17 mouse cellular contexts compared by ENCODE assay signal in genomic region chr5:85896452-85896851, GRCm38 (mm10).
DNase-seq lines count a peak whose midpoint lies in the region; ATAC-seq lines count a peak whose summit lies in the region.
"Had no signal": no experiment of that assay in that cellular context is flagged by ENCODE, and none has a peak within 500 bp of the region (broad histone marks: within the 10 kb centered on the region; RNA-seq: fewer than 3 reads in every experiment).

No protein-coding gene starts in this region.

- ATAC-seq in hindbrain, embryonic 16.5 days, result peak; percentile 20; the same call in 1 of the 2 replicates
- ATAC-seq in lung, embryonic 15.5 days (ENCODE audit: borderline replicate concordance, extremely low read depth, low FRiP score, low TSS enrichment), result peak; percentile 27; the same call in 1 of the 2 replicates

- H3K4me3 ChIP-seq in hindbrain, embryonic 16.5 days (ENCODE audit: low read length), result no peak overlapping the region
- no peak overlapping the region for H3K4me3 ChIP-seq in hindbrain, embryonic 10.5 days
- no peak overlapping the region for H3K4me3 ChIP-seq in lung, embryonic 15.5 days
- H3K4me3 ChIP-seq: forebrain, embryonic 12.5 days; heart, embryonic 10.5 days; myocyte; neural tube, embryonic 15.5 days had no signal

- peak; percentile 24 to 66 for DNase-seq in cerebellum, postnatal 14 days
- DNase-seq in cerebellum, adult 18-20 months, result no peak
- DNase-seq in hindbrain, embryonic 10.5 days (ENCODE audit: low spot score), result no peak
- no peak for DNase-seq in lung, postnatal 14 days
- peak; percentile 6 for DNase-seq in telencephalon, adult 2 months (ENCODE audit: low read depth, low spot score)
- DNase-seq: embryo, embryonic 11 days; kidney, adult 8-10 months; kidney, postnatal 14 days; lung, postnatal 10 days; midbrain, embryonic 14.5 days had no signal

- H3K4me1 ChIP-seq in hindbrain, embryonic 16.5 days (ENCODE audit: control insufficient read depth, insufficient read depth, low read depth, low read length), result no peaks in the 10 kb centered on the region
- no peaks in the 10 kb centered on the region for H3K4me1 ChIP-seq in hindbrain, embryonic 10.5 days (replicated peaks)
- no peaks in the 10 kb centered on the region for H3K4me1 ChIP-seq in lung, embryonic 15.5 days
- H3K4me1 ChIP-seq: forebrain, embryonic 12.5 days; heart, embryonic 10.5 days; neural tube, embryonic 15.5 days had no signal

- no peak overlapping the region for H3K4me2 ChIP-seq in hindbrain, embryonic 16.5 days (ENCODE audit: low read length)
- H3K4me2 ChIP-seq in lung, embryonic 15.5 days, result no peak overlapping the region
- H3K4me2 ChIP-seq: forebrain, embryonic 12.5 days; neural tube, embryonic 15.5 days had no signal

- H3K27ac ChIP-seq in hindbrain, embryonic 16.5 days (ENCODE audit: low read depth, low read length), result no peak overlapping the region
- no peak overlapping the region for H3K27ac ChIP-seq in hindbrain, embryonic 10.5 days
- no peak overlapping the region for H3K27ac ChIP-seq in lung, embryonic 15.5 days
- H3K27ac ChIP-seq: forebrain, embryonic 12.5 days; heart, embryonic 10.5 days; liver, embryonic 14.5 days; neural tube, embryonic 15.5 days had no signal

- H3K9ac ChIP-seq in hindbrain, embryonic 16.5 days (ENCODE audit: low read depth, low read length), result no peak overlapping the region
- H3K9ac ChIP-seq in lung, embryonic 15.5 days, result no peak overlapping the region
- H3K9ac ChIP-seq: forebrain, embryonic 12.5 days; liver, embryonic 14.5 days; neural tube, embryonic 15.5 days had no signal

- H3K27me3 ChIP-seq in hindbrain, embryonic 16.5 days (replicated peaks; ENCODE audit: control insufficient read depth, insufficient read depth, low read length), result no peaks in the 10 kb centered on the region
- H3K27me3 ChIP-seq in hindbrain, embryonic 10.5 days (ENCODE audit: insufficient read depth, poor library complexity, severe bottlenecking), result no peaks in the 10 kb centered on the region
- H3K27me3 ChIP-seq in lung, embryonic 15.5 days, result no peaks in the 10 kb centered on the region
- H3K27me3 ChIP-seq: forebrain, embryonic 12.5 days; neural tube, embryonic 15.5 days had no signal

- 78% methylated on average over 6 of the region's 6 CpGs for WGBS in hindbrain, embryonic 16.5 days
- WGBS in hindbrain, embryonic 10.5 days, result 85% methylated on average over 6 of the region's 6 CpGs
- WGBS in lung, embryonic 15.5 days, result 46% methylated on average over 6 of the region's 6 CpGs

- H3K36me3 ChIP-seq in hindbrain, embryonic 16.5 days (ENCODE audit: control insufficient read depth, insufficient read depth, low read length), result no peaks in the 10 kb centered on the region
- no peaks in the 10 kb centered on the region for H3K36me3 ChIP-seq in hindbrain, embryonic 10.5 days
- H3K36me3 ChIP-seq in lung, embryonic 15.5 days, result no peaks in the 10 kb centered on the region
- H3K36me3 ChIP-seq: forebrain, embryonic 12.5 days; heart, embryonic 10.5 days; neural tube, embryonic 15.5 days had no signal

- H3K9me3 ChIP-seq in hindbrain, embryonic 16.5 days (ENCODE audit: control insufficient read depth, low read length), result no peaks in the 10 kb centered on the region
- H3K9me3 ChIP-seq in hindbrain, embryonic 10.5 days, result no peaks in the 10 kb centered on the region
- H3K9me3 ChIP-seq in lung, embryonic 15.5 days, result no peaks in the 10 kb centered on the region
- H3K9me3 ChIP-seq: forebrain, embryonic 12.5 days; heart, embryonic 10.5 days; neural tube, embryonic 15.5 days had no signal

Comparison
In these comparisons a context has a peak if more than half of its experiments do, and no peak if none do; other contexts are left out.
1. DNase-seq: peak in cerebellum, postnatal 14 days (2 of 2) and telencephalon, adult 2 months (single experiment); none in cerebellum, adult 18-20 months (0 of 2), hindbrain, embryonic 10.5 days (single experiment) and lung, postnatal 14 days (single experiment).